Mouse (Mus musculus): ENCODE data around the gene Plekhm1.

Plekhm1 gene

GRCm38 (mm10) chr11:103394604-103395003, 17.9 kb downstream of the Plekhm1 start:
- no peak for DNase-seq (ENCODE audit: low spot score)

DNA sequence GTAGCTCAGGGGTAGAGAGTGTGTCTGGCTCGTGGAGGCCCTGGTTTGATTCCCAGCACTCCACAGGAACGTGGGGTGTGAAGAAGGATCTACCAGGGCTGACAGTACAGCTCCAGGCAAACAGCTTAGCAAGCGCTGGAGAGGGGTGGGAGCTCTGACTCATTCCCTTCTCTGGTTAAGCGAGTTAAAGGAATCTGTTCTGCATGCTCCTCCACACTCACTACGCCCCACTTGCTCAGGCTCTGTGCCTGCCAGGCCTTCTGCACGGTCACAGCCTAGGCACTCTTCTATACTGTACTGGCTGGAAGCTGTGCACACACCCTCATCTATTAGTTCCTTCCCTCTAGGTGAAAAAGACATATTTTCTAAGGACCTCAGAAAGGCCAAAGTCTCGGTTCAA, 18.5 kb downstream of the Plekhm1 start:
- DNase-seq (ENCODE audit: low spot score), result no peak

- no peak for DNase-seq (ENCODE audit: low spot score)
These were observed 24.5 kb downstream of the Plekhm1 start for GRCm38 (mm10) chr11:103387870-103388526.

DNA sequence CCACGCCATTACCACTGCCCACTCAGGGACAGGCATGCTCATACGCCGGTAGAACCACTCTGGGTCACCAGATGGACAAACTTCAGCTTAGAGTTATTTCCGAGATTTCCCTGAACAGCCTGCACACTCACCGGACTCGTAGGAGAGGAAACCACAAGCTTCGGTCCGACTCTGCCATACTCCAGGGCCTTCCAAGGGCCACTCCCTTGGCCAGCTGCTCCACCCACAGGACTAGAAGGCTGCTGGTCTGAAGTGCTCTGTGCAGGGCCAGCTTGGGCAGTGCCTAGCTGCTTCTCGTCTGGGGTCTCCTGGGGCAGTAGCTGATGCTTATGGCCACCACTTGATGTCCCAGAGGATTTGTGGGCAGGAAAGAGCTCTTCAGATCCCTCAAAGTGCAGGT, 25.7 kb downstream of the Plekhm1 start:
- DNase-seq (ENCODE audit: low spot score), result no peak

- no peak for DNase-seq (ENCODE audit: low spot score)
These were observed 30.4 kb downstream of the Plekhm1 start for GRCm38 (mm10) chr11:103381956-103382613.

DNA sequence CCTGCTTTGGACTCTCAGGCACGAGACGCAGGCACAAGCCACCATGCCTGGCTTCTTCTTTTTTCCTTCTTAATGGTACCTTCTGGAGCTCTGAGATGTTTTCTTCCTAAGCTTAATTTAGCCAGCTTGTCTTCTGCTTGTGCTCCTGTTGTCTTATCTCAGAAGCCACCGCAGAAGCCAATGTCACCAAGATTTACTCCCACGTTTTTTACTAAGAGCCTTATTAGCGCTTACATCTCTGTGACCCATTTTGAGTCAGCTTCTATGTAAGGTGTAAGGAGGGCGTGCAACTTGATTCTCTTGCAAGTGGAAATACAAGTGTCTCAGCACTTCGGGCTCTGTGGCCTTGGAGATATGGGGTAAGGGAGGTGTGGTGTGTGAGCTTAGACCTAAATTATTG, 31.0 kb downstream of the Plekhm1 start:
- DNase-seq (ENCODE audit: low spot score), result no peak

DNA sequence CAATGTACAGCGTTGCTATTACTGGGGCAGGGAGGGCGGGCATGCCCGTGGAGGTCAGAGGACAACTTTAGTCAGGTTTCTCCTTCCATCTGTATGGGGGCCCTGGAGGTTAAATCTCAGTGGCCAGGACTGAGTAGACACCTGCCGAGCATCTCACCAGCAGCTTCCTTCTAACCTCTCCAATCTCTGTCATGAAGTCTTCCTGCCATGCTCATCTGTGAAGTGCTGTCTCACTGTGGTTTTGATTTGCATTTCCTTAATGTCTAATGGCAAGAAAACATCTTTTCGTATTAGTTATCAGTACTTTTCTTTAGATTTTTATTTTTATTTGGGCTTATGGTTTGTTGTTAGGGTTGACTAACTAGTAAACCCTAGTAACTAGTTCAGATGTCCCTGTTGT, 32.0 kb downstream of the Plekhm1 start:
- no peak for DNase-seq (ENCODE audit: low spot score)

GRCm38 (mm10) chr11:103378341-103378740, 34.1 kb downstream of the Plekhm1 start:
- DNase-seq (ENCODE audit: low spot score), result no peak

DNA sequence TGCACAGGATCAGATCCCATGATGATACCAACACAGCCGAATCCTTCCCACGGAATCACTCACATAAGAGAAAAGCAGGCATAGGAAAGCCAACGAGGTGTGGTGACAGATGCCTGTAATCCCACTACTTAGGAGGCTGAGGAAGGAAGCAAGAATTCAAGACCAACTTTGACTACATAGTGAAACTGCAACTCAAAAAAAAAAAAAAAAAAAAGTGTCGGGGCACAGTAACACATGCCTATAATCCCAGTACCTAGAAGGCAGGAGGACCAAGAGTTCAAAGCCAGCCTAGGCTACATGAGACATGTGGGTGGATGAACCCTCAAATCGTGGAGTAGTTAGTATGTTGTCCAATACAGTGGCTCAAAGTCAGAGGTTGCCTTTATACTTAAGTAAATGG, 36.7 kb downstream of the Plekhm1 start:
- DNase-seq (ENCODE audit: low spot score), result no peak

- DNase-seq (ENCODE audit: low spot score), result no peak
These were observed 37.2 kb downstream of the Plekhm1 start for GRCm38 (mm10) chr11:103375258-103375657.

DNA sequence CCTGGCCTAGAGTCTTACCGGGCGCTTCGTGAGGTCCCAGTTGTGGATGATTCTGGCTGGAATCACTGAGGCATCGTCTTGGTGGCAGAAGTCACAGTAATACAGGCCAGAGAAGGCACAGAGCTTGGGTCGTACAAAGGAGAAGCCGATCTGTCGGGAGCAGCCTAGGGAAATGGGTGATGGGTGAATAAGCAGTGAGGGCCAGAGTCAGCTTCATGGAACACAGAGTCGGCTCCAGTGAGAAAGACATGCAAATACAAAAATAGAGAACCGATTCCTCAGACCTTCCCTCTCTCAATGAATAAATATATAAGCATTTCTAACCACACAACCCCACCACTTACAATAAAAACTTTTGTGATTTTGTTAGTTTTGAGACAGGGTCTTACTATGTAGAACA, 38.6 kb downstream of the Plekhm1 start:
- DNase-seq (ENCODE audit: low spot score), result no peak

- no peak for DNase-seq (ENCODE audit: low spot score)
These were observed 39.9 kb downstream of the Plekhm1 start for GRCm38 (mm10) chr11:103372561-103372960.

GRCm38 (mm10) chr11:103372068-103372467, 40.4 kb downstream of the Plekhm1 start:
- DNase-seq (ENCODE audit: low spot score), result no peak

DNA sequence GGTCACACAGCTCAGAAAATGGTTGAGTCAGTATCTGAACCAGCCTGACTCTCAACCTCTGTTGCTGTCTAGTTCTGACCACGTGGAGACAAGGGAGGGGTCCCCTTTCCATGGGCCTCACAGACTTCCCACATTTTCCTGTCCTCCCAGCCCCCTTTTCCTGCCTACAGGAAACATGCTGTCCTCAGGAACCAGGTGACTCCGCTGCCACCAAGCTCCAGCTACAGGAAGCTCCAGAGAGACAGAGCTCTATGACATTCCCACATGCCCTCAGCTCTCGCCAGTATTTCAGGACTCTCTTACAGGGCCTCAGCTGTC, 41.3 kb downstream of the Plekhm1 start:
- DNase-seq (ENCODE audit: low spot score), result no peak

- no peak for DNase-seq (ENCODE audit: low spot score)
These were observed 41.9 kb downstream of the Plekhm1 start for GRCm38 (mm10) chr11:103370397-103371221.

DNA sequence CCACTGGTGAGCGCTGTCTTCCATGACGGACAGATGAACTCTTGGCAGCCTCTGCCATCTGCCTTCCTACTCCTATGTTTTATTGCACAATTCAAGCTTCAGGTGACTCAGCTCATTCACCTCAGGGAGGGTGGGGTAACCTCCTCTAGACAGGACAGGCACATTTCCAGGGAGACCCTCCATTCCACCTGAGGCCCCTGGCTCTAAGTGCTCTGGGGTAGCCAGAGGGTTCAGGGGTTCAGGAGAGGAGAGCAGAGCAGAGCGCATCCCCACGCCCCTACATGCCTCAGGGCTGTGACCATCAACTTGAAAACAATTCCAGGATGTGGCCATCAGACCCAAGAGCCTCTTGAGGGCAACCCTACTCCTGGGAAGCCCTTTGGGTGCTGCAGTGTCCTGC, 47.0 kb downstream of the Plekhm1 start:
- no peak for DNase-seq (ENCODE audit: low spot score)

GRCm38 (mm10) chr11:103365022-103365421, 47.5 kb downstream of the Plekhm1 start:
- no peak for DNase-seq (ENCODE audit: low spot score)

GRCm38 (mm10) chr11:103364335-103364734, 48.2 kb downstream of the Plekhm1 start:
- DNase-seq (ENCODE audit: low spot score), result no peak

GRCm38 (mm10) chr11:103363214-103364148, 49.0 kb downstream of the Plekhm1 start, which contains the start of gene Arhgap27:
TSS of gene Arhgap27 (minus strand) at chr11:103363692.
- peak; percentile 24 for DNase-seq (ENCODE audit: low spot score)

GRCm38 (mm10) chr11:103362521-103363181, 49.8 kb downstream of the Plekhm1 start:
- DNase-seq (ENCODE audit: low spot score), result peak; percentile 27

GRCm38 (mm10) chr11:103362054-103362432, 50.4 kb downstream of the Plekhm1 start:
- peak; percentile 48 for DNase-seq (ENCODE audit: low spot score)

Data from retina, embryonic 14.5 days (tissue).